Mouse (Mus musculus): ENCODE data around the gene Ppp1r17. TPM values are rescaled to one million over a fixed set of nuclear protein-coding genes. Genes with fewer than 3 reads are reported as not detected.

Ppp1r17 gene
- polyA plus RNA-seq, 1 experiment = not detected

DNA sequence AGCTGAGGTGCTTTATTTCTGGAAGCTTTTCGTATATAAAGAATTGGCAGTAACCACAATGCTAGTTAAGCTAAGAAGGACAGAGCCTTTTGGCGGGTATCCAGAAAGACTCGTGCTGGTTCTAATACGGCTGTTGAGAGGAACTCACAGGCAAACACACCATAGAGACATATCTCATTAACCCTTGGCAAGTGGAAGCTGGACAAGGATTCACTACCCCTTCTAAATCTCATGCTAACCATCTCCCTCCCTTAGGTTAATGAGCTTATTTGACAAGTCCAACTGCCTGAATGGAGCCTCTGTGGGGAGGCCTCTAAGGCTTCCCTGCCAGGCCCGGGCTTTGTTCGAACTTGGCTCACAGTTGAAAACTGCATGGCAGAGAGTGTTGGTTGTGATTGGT is 10.0 kb downstream of the Ppp1r17 start:
- WGBS = 76% methylated on average over 6 of the region's 6 CpGs
- H3K27me3 ChIP-seq (ENCODE audit: control insufficient read depth, insufficient read depth, low read length) = no peaks in the 10 kb centered on the region

DNA sequence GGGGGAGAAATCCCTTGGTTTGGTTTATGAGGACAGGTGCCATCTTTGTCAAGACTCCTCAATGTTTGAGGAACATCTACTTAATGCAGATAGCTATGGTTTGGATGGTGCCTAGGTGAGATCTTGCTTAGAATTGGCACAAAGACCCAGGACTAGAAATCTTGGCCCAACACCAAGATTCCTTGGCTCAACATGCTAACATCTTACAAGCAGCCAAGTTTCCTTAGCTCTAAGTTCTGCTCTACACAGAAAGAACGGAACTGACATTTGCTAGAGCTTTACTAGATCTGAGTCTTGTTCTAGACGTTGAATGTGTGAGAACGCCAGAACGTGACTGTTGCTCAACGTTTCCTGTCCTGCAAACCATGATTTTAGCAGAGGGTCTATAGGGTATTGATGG is 10.7 kb downstream of the Ppp1r17 start:
- DNase-seq (ENCODE audit: low read depth in 1 of 2, low spot score in 2 of 2) = no peak
- WGBS = 79% methylated on average over 5 of the region's 5 CpGs
- no peaks in the 10 kb centered on the region for H3K27me3 ChIP-seq (ENCODE audit: control insufficient read depth, insufficient read depth, low read length)
- no peak overlapping the region for H3K27ac ChIP-seq (ENCODE audit: insufficient read depth, low read length)
- no peaks in the 10 kb centered on the region for H3K4me1 ChIP-seq (ENCODE audit: control insufficient read depth, insufficient read depth, insufficient read length)
- no peaks in the 10 kb centered on the region for H3K36me3 ChIP-seq (ENCODE audit: control insufficient read depth, insufficient read depth, low read length)
- TF ChIP-seq CTCF (IDR thresholded peaks at IDR 0.05; ENCODE audit: extremely low read depth, insufficient read depth, insufficient read length, insufficient replicate concordance) (no peak), POLR2A (IDR thresholded peaks at IDR 0.05; ENCODE audit: low read depth, low read length) (no peak)
- H3K4me3 ChIP-seq (ENCODE audit: extremely low read depth, insufficient read depth, insufficient read length) = no peak overlapping the region

More for the DNA sequence above, 10.0 kb downstream of the Ppp1r17 start:
- TF ChIP-seq CTCF (IDR thresholded peaks at IDR 0.05; ENCODE audit: extremely low read depth, insufficient read depth, insufficient read length, insufficient replicate concordance) (no peak), POLR2A (IDR thresholded peaks at IDR 0.05; ENCODE audit: low read depth, low read length) (no peak)
- H3K4me3 ChIP-seq (ENCODE audit: extremely low read depth, insufficient read depth, insufficient read length) = no peak overlapping the region
- H3K36me3 ChIP-seq (ENCODE audit: control insufficient read depth, insufficient read depth, low read length) = no peaks in the 10 kb centered on the region
- DNase-seq (ENCODE audit: low read depth in 1 of 2, low spot score in 2 of 2) = no peak
- no peaks in the 10 kb centered on the region for H3K4me1 ChIP-seq (ENCODE audit: control insufficient read depth, insufficient read depth, insufficient read length)
- H3K27ac ChIP-seq (ENCODE audit: insufficient read depth, low read length) = no peak overlapping the region

DNA sequence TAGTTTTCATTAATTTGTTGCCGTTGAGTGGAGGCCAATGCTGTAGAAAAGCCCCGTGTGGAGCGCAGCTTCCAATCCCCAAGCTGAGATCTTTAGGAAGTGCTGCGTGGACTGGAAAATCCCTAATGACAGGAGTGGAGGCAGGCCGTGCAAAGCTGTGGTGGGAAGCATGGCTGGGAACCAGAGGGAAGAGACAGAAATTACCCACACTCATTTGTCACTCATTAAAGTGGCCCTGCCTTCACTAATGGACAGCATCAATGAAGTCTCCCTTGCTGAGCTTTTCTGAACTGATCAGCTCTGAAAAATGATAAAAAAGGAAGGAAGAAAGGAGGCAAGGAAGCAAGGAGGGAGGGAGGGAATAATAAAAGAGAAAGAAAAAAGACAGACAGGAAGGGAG is 12.7 kb downstream of the Ppp1r17 start:
- H3K27me3 ChIP-seq (ENCODE audit: control insufficient read depth, insufficient read depth, low read length) = no peaks in the 10 kb centered on the region
- H3K27ac ChIP-seq (ENCODE audit: insufficient read depth, low read length) = no peak overlapping the region
- no peaks in the 10 kb centered on the region for H3K4me1 ChIP-seq (ENCODE audit: control insufficient read depth, insufficient read depth, insufficient read length)
- no peak overlapping the region for H3K4me3 ChIP-seq (ENCODE audit: extremely low read depth, insufficient read depth, insufficient read length)
- H3K36me3 ChIP-seq (ENCODE audit: control insufficient read depth, insufficient read depth, low read length) = no peaks in the 10 kb centered on the region
- TF ChIP-seq POLR2A (IDR thresholded peaks at IDR 0.05; ENCODE audit: low read depth, low read length) = no peak
- no peak for TF ChIP-seq CTCF (IDR thresholded peaks at IDR 0.05; ENCODE audit: extremely low read depth, insufficient read depth, insufficient read length, insufficient replicate concordance)
- no peak for DNase-seq (ENCODE audit: low read depth in 1 of 2, low spot score in 2 of 2)
- WGBS = 69% methylated on average over 5 of the region's 5 CpGs

DNA sequence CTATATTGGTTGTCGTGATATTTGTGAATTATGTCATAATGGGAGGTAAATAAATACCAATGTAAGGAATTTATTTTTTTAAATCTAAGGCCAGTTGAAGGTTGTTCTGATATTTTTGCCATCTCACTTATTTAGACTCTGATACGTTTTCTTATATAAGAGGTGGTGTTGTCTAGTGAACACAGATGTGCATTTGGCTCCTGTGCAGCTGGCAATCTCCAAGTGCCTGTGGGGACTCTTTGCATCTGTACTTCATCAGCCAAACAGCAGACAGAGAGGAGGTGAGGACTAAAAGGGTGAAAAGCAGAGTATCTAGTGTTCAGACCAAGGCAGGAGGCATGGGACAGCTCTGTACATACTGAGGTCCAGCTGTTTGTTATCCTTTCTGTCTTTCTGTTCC is 14.9 kb downstream of the Ppp1r17 start:
- TF ChIP-seq CTCF (IDR thresholded peaks at IDR 0.05; ENCODE audit: extremely low read depth, insufficient read depth, insufficient read length, insufficient replicate concordance) (no peak), POLR2A (IDR thresholded peaks at IDR 0.05; ENCODE audit: low read depth, low read length) (no peak)
- no peak overlapping the region for H3K4me3 ChIP-seq (ENCODE audit: extremely low read depth, insufficient read depth, insufficient read length)
- no peaks in the 10 kb centered on the region for H3K4me1 ChIP-seq (ENCODE audit: control insufficient read depth, insufficient read depth, insufficient read length)
- 83% methylated on average over 2 of the region's 2 CpGs for WGBS
- no peak overlapping the region for H3K27ac ChIP-seq (ENCODE audit: insufficient read depth, low read length)
- no peaks in the 10 kb centered on the region for H3K27me3 ChIP-seq (ENCODE audit: control insufficient read depth, insufficient read depth, low read length)
- H3K36me3 ChIP-seq (ENCODE audit: control insufficient read depth, insufficient read depth, low read length) = no peaks in the 10 kb centered on the region
- no peak for DNase-seq (ENCODE audit: low read depth in 1 of 2, low spot score in 2 of 2)

DNA sequence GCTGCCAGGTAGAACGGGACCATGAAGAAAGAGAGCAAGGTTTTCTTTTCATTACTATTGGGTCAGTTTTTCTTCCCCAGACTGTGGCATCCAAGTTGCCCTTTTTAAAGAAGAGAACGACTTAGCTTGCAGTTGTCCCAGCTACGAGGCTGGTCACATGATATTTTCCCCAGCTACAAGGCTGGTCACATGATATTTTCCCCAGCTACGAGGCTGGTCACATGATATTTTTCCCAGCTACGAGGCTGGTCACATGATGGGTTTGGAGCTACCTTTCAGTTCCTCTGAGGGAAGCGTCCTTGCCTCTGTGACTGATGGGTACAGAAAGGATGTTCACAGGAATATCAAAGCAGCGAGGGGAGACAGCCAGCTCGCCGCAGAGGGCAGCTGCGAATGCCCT is 17.8 kb downstream of the Ppp1r17 start:
- no peak overlapping the region for H3K4me3 ChIP-seq (ENCODE audit: extremely low read depth, insufficient read depth, insufficient read length)
- H3K27ac ChIP-seq (ENCODE audit: insufficient read depth, low read length) = no peak overlapping the region
- TF ChIP-seq POLR2A (IDR thresholded peaks at IDR 0.05; ENCODE audit: low read depth, low read length) = no peak
- TF ChIP-seq CTCF (IDR thresholded peaks at IDR 0.05; ENCODE audit: extremely low read depth, insufficient read depth, insufficient read length, insufficient replicate concordance) = no peak
- no peaks in the 10 kb centered on the region for H3K36me3 ChIP-seq (ENCODE audit: control insufficient read depth, insufficient read depth, low read length)
- 72% methylated on average over 10 of the region's 10 CpGs for WGBS
- no peak for DNase-seq (ENCODE audit: low read depth in 1 of 2, low spot score in 2 of 2)
- no peaks in the 10 kb centered on the region for H3K4me1 ChIP-seq (ENCODE audit: control insufficient read depth, insufficient read depth, insufficient read length)
- H3K27me3 ChIP-seq (ENCODE audit: control insufficient read depth, insufficient read depth, low read length) = no peaks in the 10 kb centered on the region

DNA sequence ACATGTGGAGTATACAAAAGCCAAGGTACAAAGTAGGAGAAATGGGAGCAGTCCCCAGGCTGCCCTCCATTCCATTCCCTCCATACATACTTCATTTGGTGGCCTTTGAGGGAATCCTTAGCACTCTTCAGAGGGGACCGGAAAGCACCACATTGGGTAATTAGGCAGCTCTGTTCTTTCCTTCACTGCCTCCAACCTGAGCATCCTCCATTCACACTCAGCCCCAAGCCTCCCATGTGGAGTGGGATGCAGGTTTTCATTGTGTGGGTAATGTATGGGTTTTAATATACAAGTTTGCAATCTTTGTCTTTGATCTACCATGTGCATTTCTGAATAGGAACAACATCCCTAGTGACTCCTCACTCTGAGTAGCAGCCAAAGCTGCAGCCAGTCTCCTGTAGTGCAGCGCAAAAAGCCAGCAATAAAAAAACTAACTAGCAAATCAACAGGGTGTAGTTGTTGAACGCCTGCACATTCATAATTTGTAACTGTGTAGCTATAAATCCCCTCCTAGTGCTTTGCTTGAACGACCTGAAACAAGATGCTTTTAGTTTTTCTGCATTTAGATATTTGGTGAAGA is 22.3 kb downstream of the Ppp1r17 start:
- no peak for DNase-seq (ENCODE audit: low read depth in 1 of 2, low spot score in 2 of 2)
- Histone ChIP-seq H3K4me3 (ENCODE audit: extremely low read depth, insufficient read depth, insufficient read length) (no peak overlapping the region), H3K27me3 (ENCODE audit: control insufficient read depth, insufficient read depth, low read length) (no peaks in the 10 kb centered on the region), H3K36me3 (ENCODE audit: control insufficient read depth, insufficient read depth, low read length) (no peaks in the 10 kb centered on the region), H3K4me1 (ENCODE audit: control insufficient read depth, insufficient read depth, insufficient read length) (no peaks in the 10 kb centered on the region), H3K27ac (ENCODE audit: insufficient read depth, low read length) (no peak overlapping the region)
- TF ChIP-seq POLR2A (IDR thresholded peaks at IDR 0.05; ENCODE audit: low read depth, low read length) = no peak
- no peak for TF ChIP-seq CTCF (IDR thresholded peaks at IDR 0.05; ENCODE audit: extremely low read depth, insufficient read depth, insufficient read length, insufficient replicate concordance)
- 70% methylated on average over 4 of the region's 4 CpGs for WGBS

DNA sequence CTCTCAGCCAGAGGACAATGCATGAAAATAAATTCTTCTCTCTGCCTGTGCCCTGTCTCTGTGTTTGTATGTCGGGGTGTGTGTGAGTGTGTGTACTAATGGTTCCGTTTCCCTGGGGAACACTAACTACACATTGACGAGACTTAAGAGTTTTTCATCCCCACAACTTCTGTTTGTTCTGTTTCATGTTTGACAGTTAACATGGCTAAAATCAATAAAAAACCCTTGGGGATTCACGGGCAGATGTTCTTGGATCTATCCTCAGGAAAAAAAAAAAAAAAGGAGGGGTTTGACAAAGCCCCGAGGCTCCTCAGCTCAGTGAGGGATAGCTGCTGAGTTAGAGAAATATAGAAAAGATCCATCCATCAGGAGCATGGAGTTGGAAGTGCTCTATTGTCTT is 27.0 kb downstream of the Ppp1r17 start:
- 81% methylated on average over 5 of the region's 5 CpGs for WGBS
- Histone ChIP-seq H3K27ac (ENCODE audit: insufficient read depth, low read length) (no peak overlapping the region), H3K4me3 (ENCODE audit: extremely low read depth, insufficient read depth, insufficient read length) (no peak overlapping the region), H3K4me1 (ENCODE audit: control insufficient read depth, insufficient read depth, insufficient read length) (no peaks in the 10 kb centered on the region), H3K36me3 (ENCODE audit: control insufficient read depth, insufficient read depth, low read length) (no peaks in the 10 kb centered on the region), H3K27me3 (ENCODE audit: control insufficient read depth, insufficient read depth, low read length) (no peaks in the 10 kb centered on the region)
- no peak for TF ChIP-seq POLR2A (IDR thresholded peaks at IDR 0.05; ENCODE audit: low read depth, low read length)
- no peak for TF ChIP-seq CTCF (IDR thresholded peaks at IDR 0.05; ENCODE audit: extremely low read depth, insufficient read depth, insufficient read length, insufficient replicate concordance)
- no peak for DNase-seq (ENCODE audit: low read depth in 1 of 2, low spot score in 2 of 2)

Data from spleen, adult 2 months (tissue).